Mouse (Mus musculus): ENCODE results near the gene Tma7. TPM values are rescaled to one million over a fixed set of nuclear protein-coding genes. Genes with fewer than 3 reads are reported as not detected.

The Tma7 gene
- total RNA-seq, 2 experiments from 2014 or later: 243 to 255 TPM

GRCm38 (mm10) chr9:109051651-109052489 is 30.5 kb downstream of the Tma7 start:
- no peak for DNase-seq (ENCODE audit: low spot score)
- intact Hi-C loops (cut with DNase I): no loop called here

GRCm38 (mm10) chr9:109051011-109051501 is 31.3 kb downstream of the Tma7 start:
- intact Hi-C loops (cut with DNase I): no loop called here
- no peak for DNase-seq (ENCODE audit: low spot score)

GRCm38 (mm10) chr9:109050674-109050997 is 31.8 kb downstream of the Tma7 start:
- no peak for DNase-seq (ENCODE audit: low spot score)
- intact Hi-C loops (cut with DNase I): no loop called here

GRCm38 (mm10) chr9:109049996-109050673 is 32.3 kb downstream of the Tma7 start:
- DNase-seq (ENCODE audit: low spot score): no peak
- intact Hi-C loops (cut with DNase I): no loop called here

GRCm38 (mm10) chr9:109049316-109049715 is 33.1 kb downstream of the Tma7 start:
- intact Hi-C loops (cut with DNase I): no loop called here
- no peak for DNase-seq (ENCODE audit: low spot score)

GRCm38 (mm10) chr9:109046306-109046705 is 36.1 kb downstream of the Tma7 start:
- intact Hi-C loops (cut with DNase I): no loop called here

GRCm38 (mm10) chr9:109041351-109041750 is 41.0 kb downstream of the Tma7 start:
- no peak for DNase-seq (ENCODE audit: low spot score)
- intact Hi-C loops (cut with DNase I): no loop called here

More at GRCm38 (mm10) chr9:109046306-109046705, 36.1 kb downstream of the Tma7 start:
- no peak for DNase-seq (ENCODE audit: low spot score)

GRCm38 (mm10) chr9:109040906-109041305 is 41.5 kb downstream of the Tma7 start:
- intact Hi-C loops (cut with DNase I): no loop called here
- DNase-seq (ENCODE audit: low spot score): no peak

- intact Hi-C loops (cut with DNase I): no loop called here
- DNase-seq (ENCODE audit: low spot score): no peak
These were observed 42.2 kb downstream of the Tma7 start for GRCm38 (mm10) chr9:109040216-109040615.

GRCm38 (mm10) chr9:109039681-109040080 is 42.7 kb downstream of the Tma7 start:
- DNase-seq (ENCODE audit: low spot score): no peak
- intact Hi-C loops (cut with DNase I): loop anchor here (2.0 kb wide), 1 partner anchor 19 kb away; the partner anchor contains the start of gene Trex1

GRCm38 (mm10) chr9:109038901-109039364 is 43.5 kb downstream of the Tma7 start:
- intact Hi-C loops (cut with DNase I): loop anchor here (2.0 kb wide), 1 partner anchor 20 kb away; the partner anchor contains the start of gene Trex1
- peak; percentile 71 for DNase-seq (ENCODE audit: low spot score)

GRCm38 (mm10) chr9:109038086-109038895 is 44.1 kb downstream of the Tma7 start, which contains the start of gene Shisa5:
TSS of gene Shisa5 (plus strand) at chr9:109038565.
- peak; percentile 78 for DNase-seq (ENCODE audit: low spot score)
- intact Hi-C loops (cut with DNase I): loop anchor here (2.0 kb wide), 1 partner anchor 21 kb away; the partner anchor contains the start of gene Trex1

GRCm38 (mm10) chr9:109032435-109032834 is 50.0 kb downstream of the Tma7 start:
- intact Hi-C loops (cut with DNase I): no loop called here
- no peak for DNase-seq (ENCODE audit: low spot score)

- no peak for DNase-seq (ENCODE audit: low spot score)
- intact Hi-C loops (cut with DNase I): no loop called here
These were observed 50.7 kb downstream of the Tma7 start for GRCm38 (mm10) chr9:109031686-109032085.

- intact Hi-C loops (cut with DNase I): no loop called here
- no peak for DNase-seq (ENCODE audit: low spot score)
These were observed 51.4 kb downstream of the Tma7 start for GRCm38 (mm10) chr9:109031001-109031400.

- intact Hi-C loops (cut with DNase I): no loop called here
- DNase-seq (ENCODE audit: low spot score): no peak
These were observed 52.1 kb downstream of the Tma7 start for GRCm38 (mm10) chr9:109030312-109030711.

GRCm38 (mm10) chr9:109028919-109029318 is 53.5 kb downstream of the Tma7 start:
- DNase-seq (ENCODE audit: low spot score): no peak
- intact Hi-C loops (cut with DNase I): no loop called here

- no peak for DNase-seq (ENCODE audit: low spot score)
- intact Hi-C loops (cut with DNase I): no loop called here
These were observed 54.0 kb downstream of the Tma7 start for GRCm38 (mm10) chr9:109028421-109028820.

- DNase-seq (ENCODE audit: low spot score): no peak
These were observed 54.9 kb downstream of the Tma7 start for GRCm38 (mm10) chr9:109027521-109027920.

More at GRCm38 (mm10) chr9:109027521-109027920, 54.9 kb downstream of the Tma7 start:
- intact Hi-C loops (cut with DNase I): no loop called here

All from heart, postnatal 25 days (tissue).